Mouse (Mus musculus) adrenal gland, postnatal 36 days (tissue): Measurements from ENCODE around the gene Zfp750. TPM values are rescaled to one million over a fixed set of nuclear protein-coding genes. Genes with fewer than 3 reads are reported as not detected.

ENCODE experiments used
- DNase-seq, 2 experiments: peaks; one replicate each; pipeline ENCODE4 v3.0.0; 2021; ENCODE audit warnings: mixed read lengths in 1 of 2
- long read RNA-seq, 2 experiments: library from polyadenylated mRNA; stranded (forward); transcript quantifications; one replicate each; pipeline ENCODE4 v2.0.0; 2021; ENCODE audit warnings: borderline sequencing depth in 2 of 2
- total RNA-seq, 2 experiments: library from RNA; stranded (reverse); gene quantifications; 2 replicates each; pipeline ENCODE4 v1.2.3; 2021

Gene Zfp750
- under 1 TPM in 1 of 2 experiments, not detected in 1; 0.40 TPM for total RNA-seq
- long read RNA-seq, experiment 1, result 0 reads
- long read RNA-seq, experiment 2, result 0 reads

GRCm38 (mm10) chr11:121519131-121519530 is at the start of gene Zfp750:
TSS of gene Zfp750 (minus strand) at chr11:121519333.
- DNase-seq, result no peak

GRCm38 (mm10) chr11:121564265-121564664 is 45.1 kb upstream of the Zfp750 start:
- no peak for DNase-seq

- no peak for DNase-seq
Measured at GRCm38 (mm10) chr11:121563312-121563711, 44.2 kb upstream of the Zfp750 start.

GRCm38 (mm10) chr11:121560294-121560663 is 41.1 kb upstream of the Zfp750 start:
- no peak for DNase-seq

GRCm38 (mm10) chr11:121559527-121560293 is 40.6 kb upstream of the Zfp750 start:
- DNase-seq, result no peak

GRCm38 (mm10) chr11:121558522-121558921 is 39.4 kb upstream of the Zfp750 start:
- no peak for DNase-seq

GRCm38 (mm10) chr11:121557946-121558345 is 38.8 kb upstream of the Zfp750 start:
- no peak for DNase-seq

- DNase-seq, result no peak
Measured at GRCm38 (mm10) chr11:121556727-121557126, 37.6 kb upstream of the Zfp750 start.

GRCm38 (mm10) chr11:121553458-121553857 is 34.3 kb upstream of the Zfp750 start:
- DNase-seq, result no peak

- DNase-seq, result no peak
Measured at GRCm38 (mm10) chr11:121552846-121553457, 33.8 kb upstream of the Zfp750 start.

- no peak for DNase-seq
Measured at GRCm38 (mm10) chr11:121552167-121552566, 33.0 kb upstream of the Zfp750 start.

- no peak for DNase-seq
Measured at GRCm38 (mm10) chr11:121551206-121551799, 32.2 kb upstream of the Zfp750 start.

- DNase-seq, result peak in 1 of 2 experiments; percentile 18
Measured at GRCm38 (mm10) chr11:121549843-121550647, 30.9 kb upstream of the Zfp750 start.

GRCm38 (mm10) chr11:121548996-121549842 is 30.1 kb upstream of the Zfp750 start:
- peak; percentile 39 to 46 for DNase-seq

- DNase-seq, result no peak
Measured at GRCm38 (mm10) chr11:121547925-121548324, 28.8 kb upstream of the Zfp750 start.

GRCm38 (mm10) chr11:121547234-121547633 is 28.1 kb upstream of the Zfp750 start:
- DNase-seq, result no peak

GRCm38 (mm10) chr11:121545398-121546034 is 26.4 kb upstream of the Zfp750 start:
- DNase-seq, result no peak

- DNase-seq, result no peak
Measured at GRCm38 (mm10) chr11:121544755-121545397, 25.7 kb upstream of the Zfp750 start.

- DNase-seq, result peak; percentile 37 to 46
Measured at GRCm38 (mm10) chr11:121543922-121544321, 24.8 kb upstream of the Zfp750 start.

GRCm38 (mm10) chr11:121543287-121543856 is 24.2 kb upstream of the Zfp750 start:
- peak; percentile 83 to 86 for DNase-seq
